Mouse (Mus musculus) small intestine, adult 10 weeks (tissue): ENCODE measurements around the gene Pla2g5. TPM values are rescaled to one million over a fixed set of nuclear protein-coding genes. Genes with fewer than 3 reads are reported as not detected.

Experiments
- polyA plus RNA-seq: library from polyadenylated mRNA; stranded (reverse); fragments of 350-450 nt; fragmentation: Illumina TruSeq; extraction: RNeasy Lipid Tissue Mini Kit (QIAGEN cat#74804); gene quantifications from one replicate; pipeline ENCODE4 v1.2.3, GENCODE M21; 2014; ENCODE audit warnings: low replicate concordance

The Pla2g5 gene
- polyA plus RNA-seq, result 0.48 TPM

GRCm38 (mm10) chr4:138863344-138863998 lies at the start of gene Pla2g5:
TSS of gene Pla2g5 (minus strand) at chr4:138863482.

DNA sequence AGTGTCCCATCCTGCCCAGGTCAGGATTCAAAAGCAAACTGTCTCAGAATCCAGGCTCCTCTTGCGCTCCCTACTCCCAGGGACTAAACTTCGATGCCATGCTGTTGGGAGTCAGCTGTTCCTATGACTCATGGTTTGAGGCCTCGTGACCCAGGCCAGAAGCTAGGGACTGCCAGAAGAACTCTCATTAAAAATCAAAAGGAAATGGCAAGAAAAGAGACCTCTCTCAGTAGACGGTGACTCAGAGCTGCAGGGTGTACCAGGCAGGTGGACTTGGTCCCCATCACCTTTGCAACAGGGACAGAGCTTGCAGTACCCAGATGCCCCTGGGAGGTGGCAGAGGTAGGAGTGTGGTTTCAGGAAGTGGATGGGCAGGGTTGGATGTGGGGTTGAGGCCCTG lies 14.4 kb upstream of the Pla2g5 start, which contains the start of gene Pla2g2e:
Gene Pla2g2e (plus strand): TSS at position 212 of the 400 bp plus-strand sequence.

GRCm38 (mm10) chr4:138873864-138874263 lies 10.6 kb upstream of the Pla2g5 start, which contains the start of gene Gm13030:
TSS of gene Gm13030 (minus strand) at chr4:138873964.

GRCm38 (mm10) chr4:138775435-138775834 lies 87.8 kb downstream of the Pla2g5 start, which contains the start of gene Pla2g2d:
TSS of gene Pla2g2d (plus strand) at chr4:138775735.

DNA sequence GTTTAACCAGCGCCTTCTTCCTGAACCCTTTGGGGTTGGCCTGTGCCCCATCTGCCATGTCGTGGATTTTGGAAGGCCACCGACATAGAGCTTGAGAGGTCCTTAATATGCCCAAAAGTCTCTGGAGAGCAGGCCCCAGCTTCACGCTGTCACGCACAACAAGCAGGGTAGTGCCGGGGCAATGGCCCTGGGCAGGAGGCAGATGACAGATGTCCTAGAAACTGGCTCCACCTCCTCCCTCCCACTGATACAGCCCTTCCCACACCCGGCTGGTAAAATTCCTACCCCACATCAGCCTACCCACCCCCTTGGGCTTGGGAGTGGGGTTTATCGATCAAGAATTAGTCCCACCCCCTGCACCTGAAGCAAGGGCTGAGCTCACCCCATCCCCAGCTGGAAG lies 105.9 kb downstream of the Pla2g5 start, which contains the start of gene Pla2g2f:
Gene Pla2g2f (minus strand): TSS at position 211 of the 400 bp plus-strand sequence.

Other genes starting within 250 kb of the Pla2g5 start
- not detected for gene Vwa5b1, start 227.6 kb downstream of the Pla2g5 start, polyA plus RNA-seq
- gene Pla2g2c, start 138.7 kb downstream of the Pla2g5 start, polyA plus RNA-seq, result not detected
- not detected for gene Ubxn10, start 126.3 kb downstream of the Pla2g5 start, polyA plus RNA-seq
- 0.33 TPM for gene Pla2g2f, start 105.9 kb downstream of the Pla2g5 start, polyA plus RNA-seq
- gene Pla2g2d, start 87.7 kb downstream of the Pla2g5 start, polyA plus RNA-seq, result 8.3 TPM
- not detected for gene Gm13030, start 10.5 kb upstream of the Pla2g5 start, polyA plus RNA-seq
- gene Pla2g2e, start 14.5 kb upstream of the Pla2g5 start, polyA plus RNA-seq, result not detected
- 2.1 TPM for gene Otud3, start 50.5 kb upstream of the Pla2g5 start, polyA plus RNA-seq
- 5.7 TPM for gene Rnf186, start 103.6 kb upstream of the Pla2g5 start, polyA plus RNA-seq
- 3.8 TPM for gene Tmco4, start 109.4 kb upstream of the Pla2g5 start, polyA plus RNA-seq
- gene Htr6, start 212.1 kb upstream of the Pla2g5 start, polyA plus RNA-seq, result not detected
- 0.56 TPM for gene Nbl1, start 229.5 kb upstream of the Pla2g5 start, polyA plus RNA-seq